Mouse (Mus musculus): Measurements from ENCODE around the gene Gm1113.
A peak's percentile ranks its signal among the peaks of the same experiment; 100 is the strongest.

Gm1113 gene

DNA sequence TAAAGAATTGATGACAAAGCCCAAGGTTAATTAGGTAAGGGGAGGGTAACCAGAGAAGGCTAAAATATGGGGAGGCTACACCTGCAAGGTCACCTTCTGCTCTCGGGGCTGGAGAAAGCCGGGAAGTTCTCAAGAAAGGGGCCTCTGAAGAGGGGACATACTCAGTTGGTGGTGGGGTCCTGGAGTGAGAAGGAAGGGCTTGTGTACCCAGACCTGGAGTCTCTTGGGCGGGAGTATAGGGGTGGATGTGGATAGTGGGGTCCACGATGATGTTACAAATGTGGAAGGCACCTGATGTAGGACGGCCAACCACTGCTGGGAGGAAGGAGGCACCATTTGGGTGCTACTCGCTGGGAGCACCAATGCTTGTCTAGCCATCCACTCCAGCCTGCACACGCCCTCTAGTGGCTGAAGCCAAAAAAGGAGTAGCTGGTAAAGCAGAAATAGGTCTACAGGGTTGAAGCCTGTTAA is 5.9 kb upstream of the Gm1113 start:
- peak; percentile 63 for DNase-seq (ENCODE audit: low spot score)

DNA sequence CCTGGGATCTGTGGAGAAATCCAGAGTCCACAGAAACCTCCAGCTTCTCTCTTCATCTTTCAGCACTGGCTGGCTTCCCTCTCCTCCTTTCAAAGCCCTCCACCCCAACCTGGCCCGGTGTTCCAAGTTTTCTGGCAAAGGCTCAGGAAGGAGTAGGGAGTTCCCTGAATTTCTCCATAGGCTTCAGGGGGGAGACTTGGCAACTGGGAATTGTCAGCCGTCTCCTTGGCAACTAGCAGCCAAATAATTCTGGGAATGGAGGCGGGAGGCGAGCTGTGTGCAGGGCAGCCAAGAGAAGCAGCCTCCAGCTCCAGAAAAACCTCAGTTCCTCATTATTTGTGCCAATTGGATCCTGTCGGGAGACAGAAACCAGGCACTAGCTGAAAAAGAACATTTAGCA is 5.5 kb upstream of the Gm1113 start:
- peak; percentile 43 for DNase-seq (ENCODE audit: low spot score)

DNA sequence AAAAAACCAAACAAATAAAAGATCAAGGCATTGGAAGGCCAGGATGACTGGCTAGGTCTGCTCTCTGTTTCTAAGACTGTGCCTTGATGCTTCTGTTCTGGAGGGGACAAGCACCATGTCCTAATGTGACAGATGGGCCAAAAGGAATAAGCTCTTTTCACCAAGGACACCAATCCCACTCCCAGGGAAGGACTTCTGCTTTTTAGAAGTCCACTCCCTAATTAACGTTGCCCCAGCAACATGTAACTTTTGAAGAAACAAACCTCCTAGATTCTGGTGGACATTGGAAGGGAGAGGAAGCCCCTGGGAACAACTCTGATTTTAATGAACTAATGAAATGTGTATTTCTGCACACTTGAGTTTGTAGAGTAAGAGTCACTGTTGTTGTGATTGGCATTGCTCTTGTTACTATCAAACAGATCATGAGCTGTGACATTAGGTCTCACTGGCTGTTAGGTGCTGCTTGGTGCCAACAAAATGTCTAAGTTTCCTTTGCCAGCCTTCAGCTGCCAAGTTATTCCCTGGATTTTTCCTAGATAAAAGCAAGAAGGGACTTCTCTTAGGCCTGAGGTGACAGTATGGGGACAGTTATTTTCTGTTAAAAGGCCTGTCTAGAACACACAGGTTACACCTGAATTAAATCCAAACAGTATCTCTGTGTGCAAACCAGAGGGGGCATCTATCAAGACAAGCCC is 4.9 kb upstream of the Gm1113 start:
- no peak for DNase-seq (ENCODE audit: low spot score)

DNA sequence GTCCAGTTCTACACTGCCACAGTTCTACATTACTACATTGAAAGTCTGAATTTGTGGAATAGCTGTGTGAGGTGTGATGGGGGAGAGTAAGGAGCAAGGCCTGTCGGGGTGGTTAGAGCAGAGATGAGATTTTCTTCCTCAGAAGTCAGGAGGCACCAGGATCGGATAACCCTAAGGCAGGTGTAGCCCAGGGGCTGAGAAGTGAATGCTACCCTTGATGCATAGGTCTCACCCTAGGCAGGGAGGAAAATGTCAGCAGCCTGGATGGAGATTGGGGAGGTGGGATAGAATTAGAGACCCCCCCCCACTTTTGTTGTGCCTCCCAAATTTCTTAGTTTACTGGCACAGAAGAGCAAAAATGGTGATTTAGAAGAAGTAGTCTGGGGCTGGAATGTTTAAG is 4.2 kb upstream of the Gm1113 start:
- no peak for DNase-seq (ENCODE audit: low spot score)

DNA sequence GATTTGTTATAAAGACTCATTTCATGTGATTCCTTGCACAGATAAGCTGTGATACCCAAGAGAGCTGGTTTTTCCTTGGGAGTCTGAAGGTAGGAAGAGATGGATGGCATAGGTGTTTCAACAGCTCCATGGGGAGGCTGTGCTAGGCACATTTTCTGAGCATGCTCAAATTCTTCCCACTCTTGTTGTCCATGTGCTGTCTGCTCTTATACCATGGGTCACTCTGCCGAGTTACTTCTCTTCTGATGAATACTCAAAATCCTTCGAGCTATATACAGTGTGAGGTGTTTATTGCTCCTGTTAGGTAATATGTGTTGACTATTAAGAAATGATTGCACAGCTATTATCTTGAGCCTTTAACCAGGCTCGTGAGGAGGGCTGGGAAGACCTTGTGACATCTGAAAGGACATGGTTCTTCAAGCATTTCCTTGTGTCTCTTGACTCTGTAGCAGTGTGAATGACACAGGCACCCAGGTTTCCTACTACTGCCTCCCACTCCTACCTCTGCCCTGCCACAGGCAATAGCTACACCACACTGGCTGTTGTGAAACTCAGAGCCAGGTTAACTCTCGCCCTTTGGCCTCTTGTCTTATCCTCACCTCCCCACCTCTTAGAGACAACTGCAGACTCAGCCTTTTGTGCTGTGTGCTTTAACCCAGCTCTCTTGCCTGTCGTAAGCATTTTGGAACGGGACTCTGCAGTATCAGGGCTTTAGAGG is 2.7 kb upstream of the Gm1113 start:
- DNase-seq (ENCODE audit: low spot score): no peak

DNA sequence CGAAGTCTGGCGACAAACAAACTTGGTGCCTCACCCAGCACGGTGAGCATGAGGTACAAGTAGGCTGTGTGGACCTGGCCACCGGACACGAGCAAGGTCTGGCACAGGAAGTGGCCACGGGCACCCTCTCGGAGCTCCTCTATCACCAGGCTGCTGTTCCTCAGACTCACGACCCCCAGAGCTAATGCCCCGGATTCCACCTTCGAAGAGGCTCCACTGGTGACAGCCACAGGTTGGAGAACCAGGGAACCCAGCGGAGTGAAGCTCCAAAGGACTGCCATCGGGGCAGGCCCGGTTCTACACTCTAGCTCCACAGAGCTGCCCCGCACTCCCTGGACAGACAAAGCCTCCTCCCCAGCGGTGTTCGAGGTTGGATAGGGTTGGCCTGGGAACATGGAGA is 1.4 kb downstream of the Gm1113 start:
- no peak for DNase-seq (ENCODE audit: low spot score)

DNA sequence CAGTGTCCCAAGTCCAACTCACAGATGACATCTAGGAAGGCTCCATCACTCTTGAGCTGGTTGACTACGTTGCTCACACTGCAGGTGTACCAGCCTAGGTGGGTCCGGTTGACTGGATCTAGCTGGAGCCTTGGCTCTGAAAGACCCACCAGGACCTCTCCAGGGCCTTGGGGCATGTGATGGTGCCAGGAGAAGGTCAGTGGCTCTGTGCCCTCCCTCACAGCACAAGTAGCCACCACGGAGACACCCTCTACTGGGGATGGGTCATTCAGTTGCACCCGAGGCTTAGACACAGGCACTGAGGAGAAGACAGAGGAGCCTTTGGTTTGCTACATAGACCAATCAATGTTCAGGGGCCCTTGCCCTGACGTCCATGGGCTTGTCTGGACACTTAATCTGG is 1.9 kb downstream of the Gm1113 start:
- no peak for DNase-seq (ENCODE audit: low spot score)

DNA sequence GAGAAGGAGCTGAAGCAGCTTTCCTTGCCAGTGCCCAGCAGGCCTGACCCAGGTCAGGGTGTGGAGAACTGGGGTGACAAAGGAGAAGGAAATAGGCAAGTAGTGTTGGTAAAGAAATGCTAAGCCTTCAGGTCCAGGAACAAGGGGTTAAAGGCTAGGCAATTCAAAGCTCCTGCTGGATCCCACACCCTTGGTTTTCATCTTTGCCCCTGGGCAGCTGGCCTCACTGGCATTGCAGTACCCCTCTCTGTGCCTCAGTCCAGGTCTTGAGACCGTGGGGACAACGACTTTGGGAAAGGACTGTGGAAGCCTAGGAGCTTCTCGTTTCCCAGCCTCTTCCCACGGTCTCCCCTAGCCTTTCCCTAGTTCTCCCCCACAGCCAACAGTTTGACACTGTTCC is 4.2 kb downstream of the Gm1113 start:
- DNase-seq (ENCODE audit: low spot score): no peak

DNA sequence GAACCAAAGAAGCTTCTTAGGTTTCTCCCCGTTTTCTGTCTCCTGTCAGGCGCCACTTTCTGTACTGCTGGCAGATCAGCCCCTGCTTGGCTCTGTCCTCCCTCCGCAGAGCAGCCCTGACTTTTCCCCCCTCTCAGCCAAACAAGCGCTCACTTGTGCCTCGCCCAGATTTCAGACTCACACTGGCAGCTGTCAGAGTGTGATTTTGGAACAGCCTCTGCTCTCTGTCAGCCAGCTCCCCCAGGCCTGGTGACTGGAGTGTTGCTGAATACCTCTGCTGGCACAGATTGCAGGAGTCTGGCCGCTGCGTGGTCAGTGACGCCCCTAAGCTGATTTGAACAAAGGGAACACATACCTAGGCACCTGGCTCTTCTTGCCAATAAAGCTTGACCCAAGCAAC is 9.8 kb downstream of the Gm1113 start:
- peak; percentile 24 for DNase-seq (ENCODE audit: low spot score)

DNA sequence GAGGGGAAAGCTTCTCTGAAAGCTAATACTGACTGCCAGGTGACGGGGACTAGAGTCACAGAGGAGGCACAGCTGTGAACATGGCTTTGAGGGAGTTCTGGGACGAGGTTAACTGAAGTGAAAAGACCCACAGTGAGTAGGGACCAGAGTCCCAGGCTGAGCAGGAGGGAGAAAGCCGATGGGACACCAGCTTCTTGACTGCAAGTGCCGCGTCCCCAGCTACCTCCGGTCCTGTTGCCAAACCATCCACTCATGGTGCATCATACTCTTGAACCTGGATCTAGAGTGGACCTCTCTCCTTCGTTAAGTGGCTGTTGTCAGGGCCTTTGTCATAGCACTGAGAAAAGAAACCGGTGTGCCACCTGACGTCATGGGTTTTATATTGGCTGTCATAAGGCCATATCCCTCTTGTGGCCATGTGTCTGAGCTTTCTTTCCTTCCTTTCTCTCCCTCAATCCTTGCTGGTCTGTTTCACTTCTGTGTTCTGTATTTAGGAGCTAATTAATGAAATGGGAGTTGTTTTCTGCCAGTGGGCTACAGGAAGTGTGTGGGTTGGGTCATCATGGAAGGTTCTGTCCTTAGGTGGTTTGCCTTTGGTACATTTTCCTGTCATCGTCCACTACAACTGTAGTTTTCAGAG is 15.6 kb downstream of the Gm1113 start:
- DNase-seq (ENCODE audit: low spot score): no peak

DNA sequence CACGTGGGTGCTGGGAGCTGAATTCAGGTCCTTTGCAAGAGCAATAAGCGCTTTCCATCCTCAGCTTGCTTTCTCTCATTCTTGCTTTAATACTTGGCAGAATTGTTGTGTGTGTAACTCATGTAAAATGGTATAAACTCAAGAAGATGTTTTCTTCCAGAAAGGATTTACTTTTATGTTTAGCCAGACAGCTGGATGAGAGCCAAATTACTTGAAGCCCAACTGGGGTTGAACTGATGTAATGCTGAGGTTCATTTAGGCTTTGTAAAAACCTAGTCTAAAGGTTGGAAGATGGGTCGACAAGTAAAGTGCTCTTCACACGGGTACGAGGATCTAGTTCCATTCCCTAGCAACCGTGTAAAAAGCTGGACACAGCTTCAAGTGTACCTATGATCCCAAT is 18.1 kb downstream of the Gm1113 start:
- DNase-seq (ENCODE audit: low spot score): no peak

DNA sequence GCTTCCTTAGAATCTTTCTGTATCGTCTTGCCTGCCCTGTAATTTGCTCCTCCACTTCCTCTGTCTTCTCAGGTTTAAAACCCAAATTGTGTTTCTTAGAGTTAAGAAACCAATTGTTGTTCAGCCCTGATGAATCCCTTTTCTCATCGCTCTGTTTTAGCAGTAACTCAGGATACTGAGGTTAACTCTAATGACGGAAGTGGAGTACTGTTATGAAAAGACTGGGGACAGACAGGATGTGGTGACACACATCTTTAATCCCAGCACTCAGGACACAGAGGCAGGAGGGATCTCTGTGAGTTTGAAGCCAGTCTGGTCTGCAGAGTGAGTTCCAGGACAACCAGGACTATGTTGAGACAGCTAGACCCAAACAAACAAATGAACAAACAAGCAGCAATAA is 22.6 kb downstream of the Gm1113 start:
- DNase-seq (ENCODE audit: low spot score): no peak

DNA sequence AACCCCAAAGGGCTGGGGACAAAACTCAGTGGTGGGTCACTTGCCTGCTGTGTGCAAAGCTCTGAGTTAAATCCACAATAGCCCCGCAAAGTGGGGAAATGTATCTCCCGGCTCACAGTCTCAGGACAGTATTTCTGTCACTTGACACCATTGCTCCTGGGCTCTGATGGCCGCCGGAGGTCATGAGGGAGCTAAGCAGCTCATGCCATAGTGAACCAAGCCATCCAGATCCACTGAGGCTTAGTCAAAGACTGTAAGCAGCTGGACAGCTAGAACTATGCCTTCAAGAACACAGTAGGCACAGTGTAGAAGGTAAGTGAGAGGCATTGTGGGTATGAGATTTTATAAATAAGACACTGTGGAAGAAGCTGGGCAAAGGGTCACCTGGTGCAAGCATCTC is 23.1 kb downstream of the Gm1113 start:
- DNase-seq (ENCODE audit: low spot score): no peak

DNA sequence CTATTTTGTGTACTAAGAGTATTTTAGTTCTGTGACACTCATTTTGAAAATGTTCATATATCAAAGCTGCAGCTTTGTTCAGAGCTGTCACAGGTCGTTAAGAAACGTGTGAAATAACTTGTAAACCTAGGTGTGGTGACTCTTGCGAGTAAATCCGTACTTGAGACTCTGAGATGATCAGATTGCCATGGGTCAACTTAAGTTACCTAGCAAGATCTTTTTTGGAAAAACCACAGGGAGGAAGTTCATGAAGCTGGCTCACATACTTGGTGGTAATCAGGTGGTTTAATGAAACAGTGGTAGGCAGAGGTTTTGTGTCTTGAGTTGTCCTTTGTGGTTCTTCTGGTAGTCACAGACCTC is 24.4 kb downstream of the Gm1113 start:
- no peak for DNase-seq (ENCODE audit: low spot score)

DNA sequence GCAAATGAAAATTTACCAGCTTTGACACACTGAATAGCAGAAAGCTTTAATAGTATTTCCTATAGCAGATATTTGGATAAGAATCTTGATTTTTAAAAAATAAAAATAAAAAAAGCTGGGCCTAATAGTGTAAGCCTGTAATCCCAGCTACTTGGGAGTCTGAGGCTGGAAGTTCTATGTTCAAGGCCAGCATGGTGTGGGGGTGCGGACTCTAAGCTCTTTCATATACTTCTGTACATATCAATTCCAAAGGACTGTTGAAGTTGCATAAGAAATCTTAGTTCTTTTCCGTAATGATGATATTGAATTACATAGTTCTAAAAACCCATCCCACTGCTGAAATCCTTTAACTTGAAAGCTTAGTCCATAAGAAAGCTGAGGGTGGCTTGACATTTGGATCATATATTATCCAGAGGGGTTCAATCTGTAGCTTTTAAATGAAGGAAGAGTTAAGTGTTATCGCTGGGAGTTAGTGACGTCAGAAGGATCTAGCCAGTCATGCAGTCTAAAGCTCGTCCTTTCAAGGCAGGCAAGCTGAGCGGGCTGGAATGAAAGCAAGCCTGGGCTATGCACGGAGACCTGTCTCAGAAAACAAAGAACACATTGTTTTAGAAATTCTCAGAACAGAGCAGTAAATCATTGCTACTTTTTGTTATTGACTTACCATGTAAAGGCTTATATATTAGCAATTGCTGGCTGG is 24.9 kb downstream of the Gm1113 start:
- DNase-seq (ENCODE audit: low spot score): no peak

DNA sequence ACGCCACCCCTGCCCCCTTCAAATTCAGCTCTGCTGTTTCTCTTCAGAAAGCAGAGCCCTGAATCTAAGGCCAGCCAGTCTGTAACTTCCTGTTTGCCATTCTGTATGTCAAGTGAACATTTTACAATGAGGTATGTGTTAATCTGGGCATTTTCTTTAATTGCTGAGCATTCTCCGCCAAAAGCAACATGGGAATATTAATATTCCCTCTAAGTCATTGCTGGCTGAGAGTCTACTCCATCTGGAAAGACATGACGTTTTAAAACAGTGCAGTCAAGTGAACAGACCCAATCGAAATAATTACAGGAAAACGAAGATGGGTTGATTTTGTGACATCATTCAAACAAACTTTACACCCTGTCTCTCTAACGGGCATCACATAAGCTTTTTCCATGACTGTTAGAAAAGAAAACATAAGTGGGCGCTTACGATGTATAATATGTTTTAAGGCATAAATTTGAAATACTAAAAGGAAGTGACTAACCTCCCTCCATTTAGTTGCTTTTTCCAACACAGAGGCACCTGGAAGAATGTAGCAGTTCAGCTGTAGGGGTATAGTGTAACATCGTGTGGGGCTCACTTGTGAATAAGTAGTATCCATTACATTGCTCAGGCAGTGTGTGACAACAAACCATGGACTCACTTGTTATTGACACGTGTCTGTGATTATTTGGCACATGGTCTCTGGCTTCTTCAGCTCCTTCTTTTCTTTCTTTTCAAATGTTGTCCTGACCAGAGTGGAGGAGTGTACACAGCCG is 26.8 kb downstream of the Gm1113 start:
- no peak for DNase-seq (ENCODE audit: low spot score)

DNA sequence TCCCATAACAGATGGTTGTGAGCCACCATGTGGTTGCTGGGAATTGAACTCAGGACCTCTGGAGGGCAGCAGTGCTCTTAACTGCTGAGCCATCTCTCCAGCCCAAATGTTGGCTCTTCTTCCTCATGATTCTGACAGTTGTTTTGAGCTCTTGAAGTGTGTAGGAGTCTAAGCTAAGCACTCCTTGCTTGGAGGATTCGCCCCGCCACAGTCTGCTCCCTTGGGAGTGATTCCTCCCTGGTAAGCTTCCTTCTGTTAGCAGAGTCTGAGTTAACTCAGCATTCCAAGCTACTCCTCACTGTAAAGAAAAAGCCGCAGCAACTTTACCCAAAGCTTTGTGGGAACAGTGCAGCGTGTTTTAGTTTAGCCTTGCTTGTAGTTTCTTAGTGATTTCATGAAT is 29.6 kb downstream of the Gm1113 start:
- no peak for DNase-seq (ENCODE audit: low spot score)

DNA sequence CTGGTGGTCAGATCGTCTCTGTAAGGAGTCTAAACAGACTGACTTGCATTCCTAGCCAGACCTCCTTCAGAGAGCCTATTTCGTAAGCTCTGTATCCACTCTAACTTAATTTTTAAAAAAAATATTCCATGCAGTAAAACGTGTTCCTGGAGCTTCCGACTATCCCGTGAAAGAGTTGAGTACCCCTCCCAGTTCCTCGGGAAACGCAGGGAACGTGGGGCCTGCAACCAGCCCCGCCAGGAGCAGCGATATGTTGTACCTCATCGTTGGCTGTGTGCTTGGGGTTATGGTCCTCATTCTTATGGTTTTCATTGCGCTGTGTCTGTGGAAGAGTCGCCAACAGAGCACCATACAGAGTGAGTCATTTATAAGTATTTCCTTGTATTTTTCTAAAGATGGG is 31.5 kb downstream of the Gm1113 start:
- DNase-seq (ENCODE audit: low spot score): no peak

DNA sequence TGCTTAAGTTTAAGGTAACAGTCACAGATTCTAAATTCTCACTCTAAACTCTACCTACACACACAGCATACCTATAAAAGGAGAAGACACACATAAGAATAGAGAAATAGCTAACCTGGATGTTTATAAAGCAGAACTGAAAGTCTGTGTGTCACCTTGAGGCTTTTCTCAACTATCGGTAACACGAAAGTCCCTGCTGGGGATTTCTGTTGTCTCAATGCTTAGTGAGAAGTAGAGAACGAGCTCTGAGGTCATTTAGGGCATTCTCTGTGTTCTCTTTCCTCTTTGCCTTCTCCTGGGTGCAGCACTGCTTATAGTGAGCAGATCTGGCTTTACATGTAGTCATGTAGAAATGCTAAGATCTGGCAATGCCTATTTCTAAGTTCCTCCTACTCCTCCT is 34.1 kb downstream of the Gm1113 start:
- no peak for DNase-seq (ENCODE audit: low spot score)

DNA sequence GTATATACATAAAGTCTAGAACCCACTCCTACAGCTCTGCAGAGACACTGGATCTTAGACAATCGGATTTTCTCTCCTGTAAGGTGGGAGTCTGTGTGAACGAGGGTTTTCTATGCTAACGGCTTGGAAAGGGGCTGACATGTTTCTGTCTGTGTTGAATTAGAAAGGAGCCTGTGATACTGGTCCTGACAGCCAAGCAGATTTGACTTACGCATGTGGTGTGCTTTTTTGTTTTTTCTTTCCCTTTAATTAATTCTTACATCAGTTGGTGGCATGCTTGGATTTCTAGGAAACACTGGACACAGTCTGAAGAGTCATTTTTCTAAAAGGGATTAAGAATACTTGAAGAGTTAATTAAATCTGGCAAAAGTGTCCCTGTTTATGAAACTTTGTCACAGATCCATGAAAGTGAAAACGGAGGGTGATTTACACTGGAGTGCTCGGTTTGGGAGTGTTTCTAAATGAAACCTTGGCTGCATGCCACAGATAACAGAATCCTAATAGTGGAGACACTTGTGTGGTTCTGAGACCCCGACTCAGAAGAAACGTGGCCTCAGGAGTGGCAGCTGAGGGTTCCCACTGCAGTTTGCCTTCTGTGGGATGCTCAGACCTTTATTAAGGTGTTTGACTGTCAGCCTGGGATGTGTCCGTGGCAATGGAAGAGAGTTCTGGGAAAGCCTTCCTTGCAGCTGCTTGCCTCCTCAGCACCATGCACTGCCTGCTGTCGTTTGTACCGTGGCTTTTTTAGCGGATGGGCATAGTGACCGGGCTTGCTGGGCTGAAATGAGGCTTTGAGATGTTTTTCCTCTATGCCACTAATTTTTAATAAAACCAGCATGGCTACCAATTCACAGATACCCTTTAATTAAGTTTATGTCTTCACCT is 35.8 kb downstream of the Gm1113 start:
- DNase-seq (ENCODE audit: low spot score): no peak

DNA sequence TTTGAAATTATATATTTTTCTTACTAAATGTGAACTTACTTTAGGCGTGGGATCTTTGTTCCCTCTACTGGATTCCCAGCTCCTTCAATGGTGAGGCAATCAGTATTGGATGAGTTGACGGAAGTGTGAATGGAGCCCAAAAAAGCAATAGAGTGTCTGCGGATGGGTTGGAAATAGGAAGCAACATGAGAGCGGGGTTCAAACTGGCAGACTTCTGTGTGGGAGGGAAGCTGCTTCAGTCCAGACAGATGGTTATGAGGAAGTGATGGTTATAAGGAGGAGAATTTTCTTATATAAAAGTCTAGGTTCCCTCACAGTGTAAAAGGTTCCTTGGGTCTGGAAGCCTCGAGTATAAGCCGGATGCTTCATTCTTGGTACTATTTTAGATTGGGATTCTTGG is 38.6 kb downstream of the Gm1113 start:
- no peak for DNase-seq (ENCODE audit: low spot score)

Measured in ovary, postnatal 14 days (tissue).